Mouse (Mus musculus): ENCODE measurements around the gene Tspan18.

GRCm38 (mm10) chr2:93250611-93251010, 83.7 kb downstream of the Tspan18 start:
- TF ChIP-seq POLR2A (IDR thresholded peaks at IDR 0.05; ENCODE audit: insufficient read depth, low read length) (no peak), CTCF (IDR thresholded peaks at IDR 0.05; ENCODE audit: low read depth, low read length) (no peak), EP300 (IDR thresholded peaks at IDR 0.05; ENCODE audit: insufficient read depth, low read depth, low read length) (no peak)
